Mouse (Mus musculus): ENCODE results near the gene C130032M10Rik. TPM values are rescaled to one million over a fixed set of nuclear protein-coding genes. Genes with fewer than 3 reads are reported as not detected.

C130032M10Rik gene
- polyA plus RNA-seq, 1 experiment from 2014 or later: 0.33 TPM

DNA sequence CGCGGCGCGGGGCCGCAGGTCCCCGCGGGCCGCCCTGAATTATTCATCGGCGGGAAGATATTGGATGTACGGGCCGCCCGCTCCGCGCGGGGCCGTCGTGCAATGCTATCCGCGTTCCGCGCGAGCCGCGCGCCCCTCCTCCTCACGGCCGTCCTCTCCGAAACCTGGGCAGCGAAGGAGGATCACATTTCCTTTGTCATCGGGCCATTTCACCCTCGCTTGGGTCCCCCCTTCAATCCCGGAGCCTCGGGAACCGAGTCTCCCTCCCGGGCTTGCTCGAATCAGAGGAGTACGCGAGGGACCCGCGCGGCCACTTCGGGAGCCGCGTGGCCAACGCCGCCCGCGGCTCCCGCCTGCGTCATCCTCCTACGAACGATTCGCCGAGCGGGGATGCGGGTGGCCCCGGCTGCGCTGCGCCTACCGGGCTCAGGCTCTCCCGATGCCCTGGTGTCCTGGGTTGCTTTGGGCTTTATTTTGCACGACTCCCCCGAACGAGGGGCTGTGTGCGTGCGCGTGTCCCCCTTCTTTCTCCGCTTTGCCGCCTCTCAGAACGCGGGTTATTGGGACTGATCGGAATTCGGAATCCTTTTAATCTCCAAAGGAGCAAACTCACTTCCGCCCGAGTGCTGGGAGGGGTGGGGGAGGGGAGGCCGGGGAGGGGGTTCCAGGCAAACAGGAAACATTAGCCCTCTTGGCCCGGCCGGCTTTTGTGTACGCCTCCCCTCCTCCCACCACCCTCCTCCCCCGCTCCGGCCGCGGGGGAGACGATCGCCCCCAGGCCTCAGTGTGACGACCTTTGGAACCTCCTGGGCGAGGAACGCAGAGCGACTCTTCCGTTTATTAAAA is 48.5 kb downstream of the C130032M10Rik start, which contains the start of gene Trim71:
Gene Trim71, minus strand, starts transcription at position 609 of the 846 bp plus-strand sequence.
- Histone ChIP-seq H3K9me3 (ENCODE audit: low read length) (no peaks in the 10 kb centered on the region), H3K4me1 (ENCODE audit: insufficient read depth, low read depth, low read length) (peaks cover 5% of the 10 kb centered on the region; the same call in 1 of the 2 replicates), H3K27ac (ENCODE audit: low read length) (0 out of 2 replicates have a peak within 1 kb of the TSS, but pooled peaks have one; percentile 20), H3K9ac (replicated peaks; ENCODE audit: low read depth) (peak within 1 kb of the TSS; percentile 23; the same call in 1 of the 2 replicates), H3K4me3 (ENCODE audit: low read depth, low read length) (peak within 1 kb of the TSS; percentile 56), H3K27me3 (replicated peaks; ENCODE audit: insufficient read depth, low read length) (peaks cover 15% of the 10 kb centered on the region; the same call in 1 of the 2 replicates), H3K36me3 (ENCODE audit: insufficient read depth, low read length) (no peaks in the 10 kb centered on the region), H3K4me2 (replicated peaks; ENCODE audit: low read depth, low read length) (peak within 1 kb of the TSS; percentile 98)
- ATAC-seq (peak; percentile 20; the same call in 1 of the 2 replicates), DNase-seq (ENCODE audit: low spot score) (no peak)
- under 1% methylated on average over 81 of the region's 91 CpGs for WGBS
- TF ChIP-seq CTCF (IDR thresholded peaks at IDR 0.05): no peak
- no peak for TF ChIP-seq EP300 (IDR thresholded peaks at IDR 0.05)

DNA sequence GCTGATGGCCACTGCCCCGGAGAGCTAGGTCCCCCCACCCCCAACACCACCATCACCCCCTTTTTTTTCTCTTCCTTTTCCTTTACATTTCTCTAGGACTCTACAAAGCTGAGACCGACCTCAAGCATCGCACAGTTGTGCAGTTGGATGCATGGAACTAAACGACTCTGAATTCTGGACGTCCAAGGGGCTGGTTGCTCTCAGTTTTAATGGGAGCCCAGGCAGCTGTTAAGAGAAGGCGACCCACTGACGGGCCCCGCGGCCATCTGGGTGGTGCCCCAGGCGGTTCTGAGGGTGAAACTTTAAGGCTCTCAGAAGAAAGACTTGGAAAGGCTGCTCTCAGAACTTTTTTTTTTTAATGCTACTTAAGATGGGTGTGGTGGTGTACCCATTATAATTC is 49.2 kb downstream of the C130032M10Rik start:
- no peaks in the 10 kb centered on the region for H3K9me3 ChIP-seq (ENCODE audit: low read length)
- DNase-seq (ENCODE audit: low spot score) (no peak), ATAC-seq (no peak)
- TF ChIP-seq EP300 (IDR thresholded peaks at IDR 0.05): no peak
- TF ChIP-seq CTCF (IDR thresholded peaks at IDR 0.05): no peak
- no peak overlapping the region for H3K27ac ChIP-seq (ENCODE audit: low read length)
- 5% methylated on average over 10 of the region's 10 CpGs for WGBS
- peak overlapping the region; percentile 56; the same call in 1 of the 2 replicates for H3K4me3 ChIP-seq (ENCODE audit: low read depth, low read length)
- peak overlapping the region; percentile 98 for H3K4me2 ChIP-seq (replicated peaks; ENCODE audit: low read depth, low read length)
- no peak overlapping the region for H3K9ac ChIP-seq (replicated peaks; ENCODE audit: low read depth)
- peaks cover 15% of the 10 kb centered on the region; the same call in 1 of the 2 replicates for H3K27me3 ChIP-seq (replicated peaks; ENCODE audit: insufficient read depth, low read length)
- H3K4me1 ChIP-seq (ENCODE audit: insufficient read depth, low read depth, low read length): peaks cover 5% of the 10 kb centered on the region; the same call in 1 of the 2 replicates
- H3K36me3 ChIP-seq (ENCODE audit: insufficient read depth, low read length): no peaks in the 10 kb centered on the region

Other genes starting within 250 kb of the C130032M10Rik start
- gene Bcl2a1c, start 185.6 kb upstream of the C130032M10Rik start, polyA plus RNA-seq (2015; fragmentation: Nextera tagmentation; extraction: Ambion mirVana): 2.3 and 3.0 TPM in 2 replicates
- gene Crtap, start 125.0 kb upstream of the C130032M10Rik start, polyA plus RNA-seq (2015; fragmentation: Nextera tagmentation; extraction: Ambion mirVana): 83.8 and 84.8 TPM in 2 replicates
- 23.3 and 23.4 TPM in 2 replicates for gene Glb1, start 114.6 kb upstream of the C130032M10Rik start, polyA plus RNA-seq (2015; fragmentation: Nextera tagmentation; extraction: Ambion mirVana)
- 5.5 TPM in 2 replicates for gene Tmppe, start 114.6 kb upstream of the C130032M10Rik start, polyA plus RNA-seq (2015; fragmentation: Nextera tagmentation; extraction: Ambion mirVana)
- not detected in 2 replicates for gene Ccr4, start 10.8 kb upstream of the C130032M10Rik start, polyA plus RNA-seq (2015; fragmentation: Nextera tagmentation; extraction: Ambion mirVana)
- 0.30 and 0.32 TPM in 2 replicates for gene Trim71, start 48.7 kb downstream of the C130032M10Rik start, polyA plus RNA-seq (2015; fragmentation: Nextera tagmentation; extraction: Ambion mirVana)
- 30.8 and 34.1 TPM in 2 replicates for gene Cnot10, start 124.5 kb downstream of the C130032M10Rik start, polyA plus RNA-seq (2015; fragmentation: Nextera tagmentation; extraction: Ambion mirVana)
- 44.5 and 48.1 TPM in 2 replicates for gene Dync1li1, start 173.1 kb downstream of the C130032M10Rik start, polyA plus RNA-seq (2015; fragmentation: Nextera tagmentation; extraction: Ambion mirVana)
- 85.5 and 88.8 TPM in 2 replicates for gene Cmtm6, start 215.4 kb downstream of the C130032M10Rik start, polyA plus RNA-seq (2015; fragmentation: Nextera tagmentation; extraction: Ambion mirVana)